Mouse (Mus musculus): ENCODE results near the gene Ipo11. TPM values are rescaled to one million over a fixed set of nuclear protein-coding genes. Genes with fewer than 3 reads are reported as not detected.

The Ipo11 gene
- polyA plus RNA-seq, 1 experiment from 2014 or later: 57.4 TPM

- WGBS: 63% methylated on average over 6 of the region's 6 CpGs
- no peaks in the 10 kb centered on the region for H3K9me3 ChIP-seq (replicated peaks)
- no peak overlapping the region for H3K4me3 ChIP-seq
- H3K27me3 ChIP-seq: no peaks in the 10 kb centered on the region
- H3K4me1 ChIP-seq: no peaks in the 10 kb centered on the region
- H3K4me2 ChIP-seq (replicated peaks): no peak overlapping the region
- H3K9ac ChIP-seq: no peak overlapping the region
- H3K27ac ChIP-seq: no peak overlapping the region
- no peak for ATAC-seq (ENCODE audit: low FRiP score)
- no peaks in the 10 kb centered on the region for H3K36me3 ChIP-seq
Observed at GRCm38 (mm10) chr13:106745201-106745600, 191.6 kb downstream of the Ipo11 start.

Other genes starting within 250 kb of the Ipo11 start
- gene Dimt1, start 10.2 kb upstream of the Ipo11 start, polyA plus RNA-seq (2016; fragmentation: Nextera tagmentation; extraction: Ambion mirVana): 40.2 and 42.5 TPM in 2 replicates
- gene Kif2a, start 85.2 kb upstream of the Ipo11 start, polyA plus RNA-seq (2016; fragmentation: Nextera tagmentation; extraction: Ambion mirVana): 36.9 and 40.2 TPM in 2 replicates

Data from hindbrain, embryonic 12.5 days (tissue).